Comparison of ENCODE assay signal across 11 mouse cellular contexts in the genomic region with DNA sequence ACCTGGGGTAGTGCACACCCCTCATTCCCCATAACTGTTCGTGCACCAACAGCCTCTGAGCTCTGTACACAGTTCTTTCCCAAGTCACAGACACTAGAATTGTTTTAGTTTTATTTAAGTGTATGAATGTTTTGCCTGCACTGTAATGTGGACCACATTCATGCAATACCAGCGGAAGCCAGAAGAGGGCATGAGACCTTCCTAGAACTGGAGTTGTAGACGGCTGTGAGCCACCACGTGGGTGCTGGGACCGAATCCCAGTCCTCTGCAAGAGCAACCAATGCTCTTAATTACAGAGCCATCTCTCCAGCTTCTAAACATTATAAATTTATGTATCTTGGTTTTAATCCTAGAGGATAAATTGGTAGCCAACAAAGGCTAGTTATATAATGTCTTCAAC. TPM values are rescaled to one million over a fixed set of nuclear protein-coding genes. Genes with fewer than 3 reads are reported as not detected.
DNase-seq lines count a peak whose midpoint lies in the region; ATAC-seq and TF ChIP-seq lines count a peak whose summit lies in the region.
"Had no signal": no experiment of that assay in that cellular context is flagged by ENCODE, and none has a peak within 500 bp of the region (broad histone marks: within the 10 kb centered on the region; RNA-seq: fewer than 3 reads in every experiment).

No protein-coding gene starts in this region.

- H3K27ac ChIP-seq in liver, embryonic 12.5 days = no peak overlapping the region
- H3K27ac ChIP-seq in bone marrow, adult 2 months (ENCODE audit: control insufficient read depth, insufficient read depth, low read depth, low read length, poor library complexity) = no peak overlapping the region
- no peak overlapping the region for H3K27ac ChIP-seq in forebrain, embryonic 10.5 days
- no peak overlapping the region for H3K27ac ChIP-seq in intestine, embryonic 16.5 days (ENCODE audit: low read length)
- H3K27ac ChIP-seq: hindbrain, embryonic 13.5 days; liver, embryonic 13.5 days had no signal

- 63% methylated on average over 5 of the region's 5 CpGs for WGBS in liver, embryonic 12.5 days (ENCODE audit: insufficient replicate concordance)
- WGBS in bone marrow, adult 2 months = 66% methylated on average over 5 of the region's 5 CpGs
- 75% methylated on average over 5 of the region's 5 CpGs for WGBS in forebrain, embryonic 10.5 days
- WGBS in intestine, embryonic 16.5 days = 79% methylated on average over 5 of the region's 5 CpGs

- DNase-seq in cerebellum, postnatal 10 days = peak; percentile 51 to 61
- no peak for DNase-seq in cerebellum, adult 11-12 months
- peak; percentile 62 for DNase-seq in liver
- DNase-seq in forebrain, embryonic 10.5 days (ENCODE audit: extremely low spot score, low spot score) = no peak
- DNase-seq: liver, embryonic 13.5 days had no signal

- no peak overlapping the region for H3K4me2 ChIP-seq in liver, embryonic 12.5 days
- H3K4me2 ChIP-seq in intestine, embryonic 16.5 days (ENCODE audit: low read depth, low read length) = no peak overlapping the region
- H3K4me2 ChIP-seq: hindbrain, embryonic 13.5 days; liver, embryonic 13.5 days had no signal

- no peaks in the 10 kb centered on the region for H3K36me3 ChIP-seq in liver, embryonic 12.5 days
- H3K36me3 ChIP-seq in forebrain, embryonic 10.5 days (replicated peaks) = no peaks in the 10 kb centered on the region
- H3K36me3 ChIP-seq in intestine, embryonic 16.5 days (ENCODE audit: control insufficient read depth, insufficient read depth, low read length) = no peaks in the 10 kb centered on the region
- H3K36me3 ChIP-seq: hindbrain, embryonic 13.5 days; liver, embryonic 13.5 days had no signal

- H3K9me3 ChIP-seq in liver, embryonic 12.5 days (replicated peaks) = no peaks in the 10 kb centered on the region
- H3K9me3 ChIP-seq in forebrain, embryonic 10.5 days = peaks cover 10% of the 10 kb centered on the region; the same call in 1 of the 2 replicates
- H3K9me3 ChIP-seq in intestine, embryonic 16.5 days (ENCODE audit: control insufficient read depth, low read length) = peaks cover 3% of the 10 kb centered on the region; the same call in 1 of the 2 replicates
- H3K9me3 ChIP-seq: hindbrain, embryonic 13.5 days had no signal

- H3K27me3 ChIP-seq in liver, embryonic 12.5 days (replicated peaks) = no peaks in the 10 kb centered on the region
- H3K27me3 ChIP-seq in forebrain, embryonic 10.5 days (ENCODE audit: poor library complexity, severe bottlenecking) = no peaks in the 10 kb centered on the region
- no peaks in the 10 kb centered on the region for H3K27me3 ChIP-seq in intestine, embryonic 16.5 days (replicated peaks; ENCODE audit: control insufficient read depth, insufficient read depth, low read length)
- H3K27me3 ChIP-seq: hindbrain, embryonic 13.5 days; liver, embryonic 13.5 days had no signal

- H3K4me3 ChIP-seq in liver, embryonic 12.5 days = no peak overlapping the region
- no peak overlapping the region for H3K4me3 ChIP-seq in bone marrow, adult 2 months (replicated peaks; ENCODE audit: control insufficient read depth, low read depth, low read length)
- no peak overlapping the region for H3K4me3 ChIP-seq in forebrain, embryonic 10.5 days
- H3K4me3 ChIP-seq in intestine, embryonic 16.5 days (ENCODE audit: low read length) = no peak overlapping the region
- H3K4me3 ChIP-seq: hindbrain, embryonic 13.5 days; liver, embryonic 13.5 days had no signal

- no peak for TF ChIP-seq POLR2A in bone marrow, adult 2 months (IDR thresholded peaks at IDR 0.05; ENCODE audit: borderline replicate concordance, control insufficient read depth, low read depth, low read length)

- no peak overlapping the region for H3K9ac ChIP-seq in liver, embryonic 12.5 days
- H3K9ac ChIP-seq in intestine, embryonic 16.5 days (ENCODE audit: low read depth, low read length) = no peak overlapping the region
- H3K9ac ChIP-seq: hindbrain, embryonic 13.5 days; liver, embryonic 13.5 days had no signal

- H3K4me1 ChIP-seq in liver, embryonic 12.5 days = peaks cover 16% of the 10 kb centered on the region
- peaks cover 3% of the 10 kb centered on the region for H3K4me1 ChIP-seq in bone marrow, adult 2 months (ENCODE audit: control insufficient read depth, insufficient read depth, low read length)
- peaks cover 17% of the 10 kb centered on the region for H3K4me1 ChIP-seq in forebrain, embryonic 10.5 days
- H3K4me1 ChIP-seq in intestine, embryonic 16.5 days (ENCODE audit: control insufficient read depth, insufficient read depth, low read length) = peaks cover 5% of the 10 kb centered on the region; the same call in 1 of the 2 replicates

- no peak for ATAC-seq in liver, embryonic 12.5 days
- ATAC-seq in neutrophil, adult 5-6 weeks (ENCODE audit: extremely low read depth, insufficient number of reproducible peaks, low FRiP score, poor library complexity, severe bottlenecking) = 0 out of 2 replicates have a peak, but pooled peaks have one; percentile 4
- ATAC-seq in intestine, embryonic 16.5 days = no peak

- peak; percentile 41; the same call in 1 of the 2 replicates for TF ChIP-seq CTCF in bone marrow, adult 2 months (IDR thresholded peaks at IDR 0.05; ENCODE audit: control insufficient read depth, insufficient read depth, low read length)

RNA-seq across cellular contexts. Expression of a gene that starts 17.7 kb away (rescaled TPM):
- polyA plus RNA-seq in liver, embryonic 12.5 days (2016; fragmentation: Nextera tagmentation; extraction: Ambion mirVana) = 18.3 and 18.9 TPM in 2 replicates
- 10.1 and 11.1 TPM in 2 replicates for polyA plus RNA-seq in bone marrow, adult 2 months (2011; ENCODE audit: insufficient read depth, insufficient read length, low replicate concordance, missing spikeins)
- 5.2 and 8.0 TPM in 2 replicates for total RNA-seq in neutrophil, adult 5-6 weeks (2017)
- 19.8 and 22.9 TPM in 2 replicates for polyA plus RNA-seq in forebrain, embryonic 10.5 days (2016; fragmentation: Nextera tagmentation; extraction: Ambion mirVana)
- 6.4 and 6.9 TPM in 2 replicates for polyA plus RNA-seq in intestine, embryonic 16.5 days (2015; fragmentation: Nextera tagmentation; extraction: Ambion mirVana)

RNA-seq across cellular contexts. Expression of a gene that starts 48.2 kb away (rescaled TPM):
- 0.51 and 1.7 TPM in 2 replicates for polyA plus RNA-seq in liver, embryonic 12.5 days (2016; fragmentation: Nextera tagmentation; extraction: Ambion mirVana)
- 8.4 TPM in 1 of 2 replicates, not detected in the other for polyA plus RNA-seq in bone marrow, adult 2 months (2011; ENCODE audit: insufficient read depth, insufficient read length, low replicate concordance, missing spikeins)
- total RNA-seq in neutrophil, adult 5-6 weeks (2017) = 1.3 TPM in 1 of 2 replicates, not detected in the other
- 1.2 and 2.5 TPM in 2 replicates for polyA plus RNA-seq in forebrain, embryonic 10.5 days (2016; fragmentation: Nextera tagmentation; extraction: Ambion mirVana)
- 0.80 and 1.0 TPM in 2 replicates for polyA plus RNA-seq in intestine, embryonic 16.5 days (2015; fragmentation: Nextera tagmentation; extraction: Ambion mirVana)
- polyA plus RNA-seq: embryonic facial prominence, embryonic 11.5 days had no signal

Comparison
In these comparisons a context has a peak if more than half of its experiments do, and no peak if none do; other contexts are left out.
1. DNase-seq: peak in cerebellum, postnatal 10 days (2 of 2) and liver (single experiment); none in cerebellum, adult 11-12 months (single experiment) and forebrain, embryonic 10.5 days (single experiment).